Comparison of ENCODE assay signal across 22 mouse cellular contexts in genomic region chr2:181180898-181181297, GRCm38 (mm10). TPM values are rescaled to one million over a fixed set of nuclear protein-coding genes. Genes with fewer than 3 reads are reported as not detected.
DNase-seq lines count a peak whose midpoint lies in the region.
"Had no signal": no experiment of that assay in that cellular context is flagged by ENCODE, and none has a peak within 500 bp of the region (broad histone marks: within the 10 kb centered on the region; RNA-seq: fewer than 3 reads in every experiment).

No protein-coding gene starts in this region.

- intact Hi-C loops in heart, postnatal 25 days (cut with DNase I): no loop called here
- intact Hi-C loops in heart, postnatal 10 days (cut with DNase I): no loop called here
- intact Hi-C loops in heart, postnatal 14 days (cut with DNase I): loop anchor here (10.0 kb wide), 1 partner anchor 414 kb away; the partner anchor contains the start of genes Prpf6, Samd10 and Zfp512b

- DNase-seq in heart, adult 11 months: peak; percentile 93
- DNase-seq in heart, postnatal 25 days (ENCODE audit: low spot score): no peak
- DNase-seq in heart, adult 8-10 months (ENCODE audit: low spot score): peak; percentile 36
- DNase-seq in heart, postnatal 4 days: no peak
- DNase-seq in heart, postnatal 10 days: peak; percentile 10 to 12
- DNase-seq in heart, postnatal 14 days: no peak
- DNase-seq in brain, adult 2 months (ENCODE audit: low read depth, low spot score): peak; percentile 69
- DNase-seq: adrenal gland, adult 8-10 months; adrenal gland, postnatal 14 days; adrenal gland, postnatal 36 days; B cell, adult 2 months; cerebellum, adult 11 months; cerebellum, adult 18-20 months; cerebellum, adult 8-10 months; cerebellum, adult 9-11 months; cerebellum, postnatal 14 days; cerebellum, postnatal 36 days; embryo, embryonic 11 days had no signal

RNA-seq across cellular contexts. Expression of gene Ppdpf, which starts 6.1 kb away (rescaled TPM):
- 10 to 100 TPM; 52.0 to 55.5 TPM for total RNA-seq in heart, postnatal 25 days (2021)
- 10 to 100 TPM; 45.3 to 54.3 (median 52.4) TPM for total RNA-seq in heart, adult 8-10 months (2022)
- 10 to 100 TPM; 65.9 to 66.8 TPM for total RNA-seq in heart, postnatal 4 days (2021)
- total RNA-seq in heart, postnatal 10 days (2021): 10 to 100 TPM; 60.7 to 62.1 TPM
- total RNA-seq in heart, postnatal 14 days (2021): 10 to 100 TPM; 45.2 to 49.2 TPM

RNA-seq across cellular contexts. Expression of gene Ptk6, which starts 21.7 kb away (rescaled TPM):
- total RNA-seq in heart, postnatal 25 days (2021): not detected
- not detected for total RNA-seq in heart, adult 8-10 months (2022)
- not detected for total RNA-seq in heart, postnatal 4 days (2021)
- total RNA-seq in heart, postnatal 10 days (2021): not detected
- not detected for total RNA-seq in heart, postnatal 14 days (2021)
- total RNA-seq: adrenal gland, adult 18-20 months; adrenal gland, postnatal 36 days; common myeloid progenitor, adult 5-6 weeks had no signal

RNA-seq across cellular contexts. Expression of gene Eef1a2, which starts 24.1 kb away (rescaled TPM):
- 1,000 to 10,000 TPM; 1,438 to 1,541 TPM for total RNA-seq in heart, postnatal 25 days (2021)
- 1,000 to 10,000 TPM; 1,613 to 1,715 (median 1,670) TPM for total RNA-seq in heart, adult 8-10 months (2022)
- 100 to 1,000 TPM; 460 to 501 TPM for total RNA-seq in heart, postnatal 4 days (2021)
- total RNA-seq in heart, postnatal 10 days (2021): 100 to 1,000 TPM; 640 to 727 TPM
- total RNA-seq in heart, postnatal 14 days (2021): 1,000 to 10,000 TPM in 1 of 2 experiments, 100 to 1,000 TPM in 1; 981 to 1,021 TPM
- total RNA-seq: CH12.LX; common myeloid progenitor, adult 5-6 weeks had no signal

RNA-seq across cellular contexts. Expression of gene Srms, which starts 32.1 kb away (rescaled TPM):
- total RNA-seq in heart, postnatal 25 days (2021): under 1 TPM; 0.25 to 0.42 TPM
- total RNA-seq in heart, adult 8-10 months (2022): under 1 TPM; 0.30 to 0.46 (median 0.38) TPM
- total RNA-seq in heart, postnatal 4 days (2021): under 1 TPM in 1 of 2 experiments, not detected in 1; 0.09 TPM
- total RNA-seq in heart, postnatal 10 days (2021): under 1 TPM; 0.17 to 0.25 TPM
- under 1 TPM; 0.17 to 0.61 TPM for total RNA-seq in heart, postnatal 14 days (2021)
- total RNA-seq: common myeloid progenitor, adult 5-6 weeks had no signal

RNA-seq across cellular contexts. Expression of gene Fndc11, which starts 38.9 kb away (rescaled TPM):
- not detected for total RNA-seq in heart, postnatal 25 days (2021)
- not detected for total RNA-seq in heart, adult 8-10 months (2022)
- total RNA-seq in heart, postnatal 4 days (2021): not detected
- under 1 TPM in 1 of 2 experiments, not detected in 1; 0.30 TPM for total RNA-seq in heart, postnatal 10 days (2021)
- under 1 TPM in 1 of 2 experiments, not detected in 1; 0.20 TPM for total RNA-seq in heart, postnatal 14 days (2021)
- total RNA-seq: adrenal gland, postnatal 14 days; adrenal gland, postnatal 36 days; common myeloid progenitor, adult 5-6 weeks; G1E had no signal

Comparison
In these comparisons a context has a peak if more than half of its experiments do, and no peak if none do; other contexts are left out.
1. DNase-seq: peak in heart, adult 11 months (single experiment), heart, adult 8-10 months (single experiment), heart, postnatal 10 days (2 of 2) and brain, adult 2 months (single experiment); none in heart, postnatal 25 days (single experiment), heart, postnatal 4 days (single experiment) and heart, postnatal 14 days (0 of 2).